Mouse (Mus musculus) forebrain, embryonic 11.5 days (tissue): ENCODE results near the gene Camk1. TPM values are rescaled to one million over a fixed set of nuclear protein-coding genes. Genes with fewer than 3 reads are reported as not detected.

Experiments
- ATAC-seq: fragments of 200-750 bp; cut with Nextera tagmentation; replicated peaks from 2 replicates; pipeline ENCODE4 v1.8.0; 2017; ENCODE audit warnings: moderate TSS enrichment; ENCODE audit not compliant: low FRiP score
- DNase-seq: peaks from one replicate; pipeline ENCODE4 v3.0.0-alpha.2; 2017; ENCODE audit warnings: low spot score
- H3K27ac ChIP-seq: fragments of 300-500 bp; sonication (generic); 2 replicates; pipeline ENCODE4 v1.5.1; 2014; ENCODE audit warnings: low read depth, low read length
- H3K27me3 ChIP-seq: fragments of 300-500 bp; sonication (generic); 2 replicates; pipeline ENCODE4 v1.6.1; 2014; ENCODE audit warnings: mild to moderate bottlenecking, low read length, mixed read lengths; ENCODE audit not compliant: control insufficient read depth, insufficient read depth
- H3K36me3 ChIP-seq: fragments of 300-500 bp; sonication (generic); 2 replicates; pipeline ENCODE4 v1.6.1; 2014; ENCODE audit warnings: mild to moderate bottlenecking, low read length, moderate library complexity, mixed read lengths; ENCODE audit not compliant: control insufficient read depth, insufficient read depth
- H3K4me1 ChIP-seq: fragments of 300-500 bp; sonication (generic); replicated peaks from 2 replicates; pipeline ENCODE4 v1.6.1; 2014; ENCODE audit warnings: low read length, mixed read lengths; ENCODE audit not compliant: control insufficient read depth, insufficient read depth
- H3K4me2 ChIP-seq: fragments of 300-500 bp; sonication (generic); 2 replicates; pipeline ENCODE4 v1.6.1; 2014; ENCODE audit warnings: low read depth, mild to moderate bottlenecking, low read length, moderate library complexity, mixed read lengths; ENCODE audit not compliant: severe bottlenecking
- H3K4me3 ChIP-seq: fragments of 300-500 bp; sonication (generic); 2 replicates; pipeline ENCODE4 v1.5.1; 2014; ENCODE audit warnings: low read depth, low read length
- H3K9ac ChIP-seq: fragments of 300-500 bp; sonication (generic); 2 replicates; pipeline ENCODE4 v1.6.1; 2014; ENCODE audit warnings: low read length
- H3K9me3 ChIP-seq: fragments of 300-500 bp; sonication (generic); 2 replicates; pipeline ENCODE4 v1.6.1; 2016; ENCODE audit warnings: low read length, mixed read lengths; ENCODE audit not compliant: control insufficient read depth
- WGBS: fragments of 180-500 bp; shearing (Covaris S2); extraction: QIAGEN DNeasy Blood & Tissue Kit; methylation state at CpG from one replicate; pipeline ENCODE4 v1.1.7; 2014; 5-methylcytosine and 5-hydroxymethylcytosine counted together
- polyA plus RNA-seq: library from polyadenylated mRNA; unstranded; fragments of >200 nt; fragmentation: Nextera tagmentation; extraction: Ambion mirVana; gene quantifications from 2 replicates; pipeline ENCODE4 v1.2.1, GENCODE M21; 2014

The Camk1 gene
- polyA plus RNA-seq, 1 experiment from 2014 or later = 47.8 TPM

DNA sequence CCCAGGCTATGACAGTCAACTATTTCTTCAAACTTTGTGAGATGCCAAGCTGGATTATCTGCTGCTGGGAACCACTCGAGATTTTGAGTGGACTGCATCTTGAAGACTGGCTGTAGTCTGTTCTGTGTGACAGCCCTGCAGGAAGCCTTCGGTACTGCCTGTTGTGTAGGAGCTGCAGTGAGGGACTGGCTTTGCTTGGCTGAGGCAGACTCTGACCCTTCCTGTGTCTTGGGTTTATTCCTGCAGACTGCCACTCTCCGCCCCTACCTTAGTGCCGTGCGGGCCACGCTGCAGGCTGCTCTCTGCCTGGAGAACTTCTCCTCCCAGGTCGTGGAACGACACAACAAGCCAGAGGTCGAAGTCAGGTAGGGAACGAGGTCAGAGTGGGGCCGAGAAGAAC, 36.7 kb upstream of the Camk1 start:
- Histone ChIP-seq H3K27ac (no peak overlapping the region), H3K9me3 (no peaks in the 10 kb centered on the region), H3K36me3 (peaks cover 13% of the 10 kb centered on the region; the same call in 1 of the 2 replicates), H3K4me2 (no peak overlapping the region), H3K4me1 (peaks cover 4% of the 10 kb centered on the region), H3K9ac (no peak overlapping the region), H3K4me3 (no peak overlapping the region), H3K27me3 (no peaks in the 10 kb centered on the region)
- DNase-seq = no peak
- ATAC-seq = no peak
- 95% methylated on average over 11 of the region's 11 CpGs for WGBS

DNA sequence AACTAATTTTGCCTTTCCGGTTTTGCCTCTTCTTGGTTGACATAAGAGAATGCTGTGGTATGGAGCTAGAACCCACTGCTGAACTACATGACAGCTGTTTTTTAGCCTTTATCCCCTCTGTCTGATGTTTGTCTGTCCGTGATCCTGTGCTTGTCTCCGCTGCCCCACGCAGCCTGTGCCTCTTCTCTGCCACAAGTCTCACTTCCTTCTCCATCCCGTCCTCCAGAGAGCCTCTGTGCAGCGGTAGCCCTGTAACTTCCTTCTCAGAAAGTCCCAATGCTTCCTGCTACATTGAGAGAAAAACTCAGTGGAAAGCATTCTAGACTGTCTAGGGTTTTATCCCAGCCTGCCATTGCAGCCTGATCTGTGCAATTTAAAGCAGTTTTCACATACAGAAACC, 35.5 kb upstream of the Camk1 start:
- no peaks in the 10 kb centered on the region for H3K9me3 ChIP-seq
- peaks cover 4% of the 10 kb centered on the region for H3K4me1 ChIP-seq
- peak overlapping the region; percentile 84; the same call in 1 of the 2 replicates for H3K4me2 ChIP-seq
- H3K36me3 ChIP-seq = peaks cover 9% of the 10 kb centered on the region; the same call in 1 of the 2 replicates
- no peaks in the 10 kb centered on the region for H3K27me3 ChIP-seq
- no peak overlapping the region for H3K4me3 ChIP-seq
- no peak overlapping the region for H3K9ac ChIP-seq
- no peak for DNase-seq
- 91% methylated on average over 6 of the region's 6 CpGs for WGBS
- no peak overlapping the region for H3K27ac ChIP-seq
- no peak for ATAC-seq

DNA sequence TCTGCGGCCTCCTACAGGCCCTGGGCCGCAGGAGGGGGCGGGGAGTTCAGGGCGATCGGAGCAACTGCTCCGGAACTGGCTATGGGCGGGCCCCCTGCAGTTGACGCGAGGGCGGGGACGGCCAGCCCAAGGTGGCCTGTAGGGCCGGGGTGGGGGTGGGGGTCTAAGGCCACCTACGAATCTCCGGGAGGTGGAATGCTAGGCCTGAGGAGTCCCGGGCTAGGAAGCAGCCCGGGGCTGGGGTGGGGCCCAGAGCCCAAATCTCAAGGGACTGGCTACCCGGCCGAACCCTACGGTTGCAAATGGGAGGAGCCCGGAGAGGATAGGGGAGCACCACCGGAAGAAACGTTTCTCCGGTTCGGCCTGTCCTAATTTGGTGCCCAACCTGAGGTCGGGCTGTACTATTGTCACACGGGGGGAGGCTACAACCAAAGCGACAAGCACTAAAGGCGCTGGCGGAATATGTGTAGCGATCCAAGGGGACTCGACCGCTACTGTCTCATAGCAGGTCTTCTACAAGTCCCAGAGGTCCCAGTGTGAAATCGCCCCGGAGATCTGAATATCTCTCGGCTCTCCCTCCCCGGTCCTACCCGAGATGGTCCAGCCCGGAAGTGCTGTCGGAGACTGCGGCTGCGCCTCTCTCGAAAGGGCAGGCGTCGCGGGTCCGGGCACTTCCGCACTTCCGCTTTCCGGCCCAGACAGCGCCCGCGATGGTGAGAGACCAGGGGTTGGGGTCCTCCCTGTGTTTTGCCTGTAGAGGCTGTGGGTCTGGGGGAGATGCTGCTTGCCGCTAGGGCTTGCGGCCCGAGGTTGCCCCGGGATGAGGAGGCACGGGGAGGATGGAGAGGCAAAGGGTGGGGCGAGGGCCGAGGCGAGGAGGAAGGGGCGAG, 34.0 kb upstream of the Camk1 start, which contains the start of the genes Tada3 and Arpc4:
Gene Tada3, minus strand, starts transcription at position 388 of the 890 bp plus-strand sequence.
Gene Arpc4, plus strand, starts transcription at position 620 of the 890 bp plus-strand sequence.
- Histone ChIP-seq H3K4me3 (peak within 1 kb of the TSS; percentile 94), H3K9me3 (no peaks in the 10 kb centered on the region), H3K9ac (peak within 1 kb of the TSS; percentile 87), H3K36me3 (peaks cover 6% of the 10 kb centered on the region; the same call in 1 of the 2 replicates), H3K27ac (peak within 1 kb of the TSS; percentile 85), H3K4me2 (peak within 1 kb of the TSS; percentile 84), H3K4me1 (peaks cover 4% of the 10 kb centered on the region), H3K27me3 (no peaks in the 10 kb centered on the region)
- WGBS = under 1% methylated on average over 60 of the region's 61 CpGs
- peak; percentile 94 for DNase-seq
- ATAC-seq = peak; percentile 94

DNA sequence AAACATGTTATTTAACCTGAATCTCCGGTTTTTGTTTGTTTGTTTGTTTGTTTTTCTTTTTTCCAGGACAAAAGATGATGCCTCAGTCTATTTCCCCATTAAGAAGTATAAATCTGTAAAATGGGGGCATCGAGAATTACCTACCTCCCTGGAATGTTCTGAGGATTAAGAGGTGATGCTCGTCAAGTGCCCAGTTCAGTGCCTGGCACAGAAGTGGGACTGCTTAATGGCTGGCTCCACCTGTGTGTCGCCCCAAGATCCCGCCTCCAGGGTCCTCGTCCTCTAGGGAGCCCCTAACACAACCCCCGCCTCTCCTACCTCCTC, 33.4 kb upstream of the Camk1 start:
- no peak for DNase-seq
- 10% methylated on average over 7 of the region's 7 CpGs for WGBS
- Histone ChIP-seq H3K9ac (peak overlapping the region; percentile 87), H3K4me2 (peak overlapping the region; percentile 84), H3K36me3 (peaks cover 6% of the 10 kb centered on the region; the same call in 1 of the 2 replicates), H3K27me3 (no peaks in the 10 kb centered on the region), H3K9me3 (no peaks in the 10 kb centered on the region), H3K4me1 (peaks cover 4% of the 10 kb centered on the region), H3K27ac (peak overlapping the region; percentile 85), H3K4me3 (peak overlapping the region; percentile 94)
- no peak for ATAC-seq

DNA sequence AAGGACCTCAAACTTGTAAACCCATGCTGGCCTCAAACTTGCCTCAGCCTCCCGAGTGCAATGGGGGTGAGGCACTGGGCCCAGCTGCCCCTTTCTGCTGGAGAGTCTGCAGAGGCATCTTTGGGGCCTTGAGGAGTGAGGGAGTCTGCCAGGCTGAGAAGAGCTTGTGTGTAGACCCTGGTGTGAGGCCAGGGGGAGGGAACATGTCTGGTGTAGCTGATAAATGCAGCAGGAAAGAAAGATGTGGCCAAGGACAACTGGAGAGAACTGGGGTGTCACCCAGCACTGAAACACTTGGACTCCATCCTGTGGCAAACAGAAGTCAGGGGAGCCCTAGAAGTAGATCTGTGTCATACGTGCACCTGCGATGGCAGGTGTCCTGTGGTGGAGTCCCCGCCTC, 29.7 kb upstream of the Camk1 start:
- Histone ChIP-seq H3K4me2 (no peak overlapping the region), H3K4me3 (no peak overlapping the region), H3K27me3 (no peaks in the 10 kb centered on the region), H3K36me3 (peaks cover 11% of the 10 kb centered on the region; the same call in 1 of the 2 replicates), H3K9me3 (no peaks in the 10 kb centered on the region), H3K27ac (no peak overlapping the region), H3K4me1 (peaks cover 2% of the 10 kb centered on the region; the same call in 1 of the 2 replicates), H3K9ac (no peak overlapping the region)
- 93% methylated on average over 4 of the region's 4 CpGs for WGBS
- ATAC-seq (no peak), DNase-seq (no peak)

DNA sequence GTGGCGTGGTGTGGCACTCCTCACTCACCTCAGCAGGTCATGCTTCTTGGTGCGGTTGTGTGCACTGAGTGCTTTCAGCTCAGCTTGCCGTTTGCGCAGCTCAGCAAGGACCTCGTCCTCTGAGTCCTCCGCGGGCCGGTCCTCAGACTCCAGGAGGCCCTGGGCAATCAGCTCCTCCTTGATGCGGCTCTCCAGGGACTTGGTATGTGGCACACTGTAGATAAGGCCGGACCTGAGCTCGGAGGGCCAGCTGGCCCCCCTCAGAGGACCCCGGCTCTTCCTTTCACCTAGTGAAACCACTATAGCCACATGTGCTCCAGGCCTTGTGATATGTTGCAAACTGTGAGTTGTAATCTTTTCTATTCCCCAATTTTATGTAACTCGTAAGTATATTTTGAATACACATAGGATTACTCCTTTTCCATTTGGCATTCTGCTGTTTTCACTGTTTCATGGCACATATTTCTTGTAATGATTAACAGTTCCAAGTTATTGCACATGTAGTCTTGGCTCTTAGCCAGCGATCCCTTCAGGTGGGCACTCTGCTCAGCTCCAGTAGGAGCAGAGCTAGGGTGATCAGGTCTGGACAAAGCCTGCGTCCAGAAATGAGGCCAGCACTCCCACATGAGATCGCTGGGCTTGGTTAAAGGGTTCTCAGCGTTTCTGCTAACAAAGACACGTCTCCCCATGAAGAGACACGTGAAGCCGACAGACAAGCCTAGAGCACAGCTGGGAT, 26.6 kb upstream of the Camk1 start:
- Histone ChIP-seq H3K4me2 (no peak overlapping the region), H3K4me3 (no peak overlapping the region), H3K9me3 (no peaks in the 10 kb centered on the region), H3K9ac (no peak overlapping the region), H3K27ac (no peak overlapping the region), H3K27me3 (no peaks in the 10 kb centered on the region), H3K4me1 (no peaks in the 10 kb centered on the region), H3K36me3 (peaks cover 11% of the 10 kb centered on the region; the same call in 1 of the 2 replicates)
- ATAC-seq (no peak), DNase-seq (no peak)
- WGBS = 91% methylated on average over 20 of the region's 20 CpGs

DNA sequence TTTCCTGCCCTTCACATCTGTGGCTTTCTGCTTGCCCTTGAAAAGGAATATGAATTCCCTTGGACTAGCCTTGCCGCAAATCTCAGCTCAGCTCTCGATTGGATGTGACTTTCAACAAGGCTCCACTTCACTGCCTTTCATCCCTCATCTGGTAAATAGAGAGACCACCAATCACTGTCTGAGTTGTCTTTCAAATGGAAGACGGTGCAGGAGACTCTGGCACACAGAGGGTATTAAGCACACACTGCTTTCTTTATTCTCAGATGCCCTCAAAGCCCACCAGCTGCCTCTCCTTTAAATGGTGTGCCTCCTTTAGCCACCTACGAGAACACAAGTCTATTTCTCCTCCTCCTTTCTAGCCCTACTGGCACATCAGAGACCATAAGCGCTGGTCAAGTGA, 24.8 kb upstream of the Camk1 start:
- Histone ChIP-seq H3K4me2 (no peak overlapping the region), H3K4me1 (no peaks in the 10 kb centered on the region), H3K36me3 (peaks cover 8% of the 10 kb centered on the region; the same call in 1 of the 2 replicates), H3K9me3 (no peaks in the 10 kb centered on the region), H3K27me3 (no peaks in the 10 kb centered on the region), H3K27ac (no peak overlapping the region), H3K9ac (no peak overlapping the region), H3K4me3 (no peak overlapping the region)
- DNase-seq (no peak), ATAC-seq (no peak)
- WGBS = 83% methylated on average over 5 of the region's 5 CpGs

DNA sequence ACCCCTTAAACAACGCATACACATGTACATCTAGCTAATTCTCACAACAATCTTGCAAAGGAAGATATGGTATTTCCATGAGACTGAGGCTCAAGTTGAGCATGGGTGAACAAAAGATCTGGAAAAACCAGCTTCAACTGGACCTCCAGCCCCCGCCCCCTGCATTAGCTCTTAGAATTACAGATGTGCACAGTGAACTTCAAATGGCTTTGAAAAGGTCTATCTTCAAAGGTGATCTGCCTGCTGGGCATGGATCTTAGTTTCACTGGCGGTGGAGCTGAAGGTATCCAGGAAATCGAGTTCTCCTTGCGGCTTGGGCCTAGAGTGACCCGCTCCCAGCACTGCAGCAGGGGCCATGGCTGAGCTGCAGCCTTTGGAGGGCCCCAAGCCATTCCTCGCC, 24.3 kb upstream of the Camk1 start:
- WGBS = 92% methylated on average over 7 of the region's 7 CpGs
- H3K27me3 ChIP-seq = no peaks in the 10 kb centered on the region
- H3K9ac ChIP-seq = no peak overlapping the region
- DNase-seq (no peak), ATAC-seq (no peak)
- H3K4me1 ChIP-seq = no peaks in the 10 kb centered on the region
- H3K4me2 ChIP-seq = no peak overlapping the region
- H3K27ac ChIP-seq = no peak overlapping the region
- no peak overlapping the region for H3K4me3 ChIP-seq
- H3K36me3 ChIP-seq = peaks cover 8% of the 10 kb centered on the region; the same call in 1 of the 2 replicates
- H3K9me3 ChIP-seq = no peaks in the 10 kb centered on the region
